Mouse (Mus musculus) cortical plate, adult 2 months (tissue): ENCODE data around the gene Ebf4.

Source experiments
- CTCF ChIP-seq: fragments of 200-500 bp; IDR thresholded peaks from 2 replicates; pipeline ENCODE4 v1.5.1; 2011; ENCODE audit warnings: mild to moderate bottlenecking, control low read depth, low read length; ENCODE audit not compliant: insufficient read depth; ENCODE audit errors: extremely low read depth
- POLR2A ChIP-seq: fragments of 200-500 bp; IDR thresholded peaks from 2 replicates; pipeline ENCODE4 v1.6.1; 2011; ENCODE audit warnings: mild to moderate bottlenecking, low read length, control low read depth; ENCODE audit not compliant: insufficient read depth; ENCODE audit errors: extremely low read depth

GRCm38 (mm10) chr2:130274149-130274861 lies 20.7 kb upstream of the Ebf4 start, which contains the start of gene Nop56:
- TF ChIP-seq CTCF (no peak), POLR2A (peak; percentile 99)
